Mouse (Mus musculus): ENCODE data around the gene Wdr27. TPM values are rescaled to one million over a fixed set of nuclear protein-coding genes. Genes with fewer than 3 reads are reported as not detected.

The Wdr27 gene
- total RNA-seq, 1 experiment = 2.0 TPM

GRCm38 (mm10) chr17:14824938-14825337 is 118.0 kb downstream of the Wdr27 start:
- H3K4me1 ChIP-seq (ENCODE audit: control insufficient read depth in 2 of 2, insufficient read depth in 2 of 2, low read length in 2 of 2, poor library complexity in 1 of 2) = no peaks in the 10 kb centered on the region
- H3K9ac ChIP-seq (ENCODE audit: insufficient read depth, low read depth, low read length, poor library complexity, severe bottlenecking) = no peak overlapping the region
- H3K4me3 ChIP-seq (ENCODE audit: insufficient read depth in 1 of 2, low read depth in 1 of 2, low read length in 2 of 2, poor library complexity in 1 of 2, severe bottlenecking in 1 of 2) = no peak overlapping the region
- no peak for DNase-seq (ENCODE audit: low read depth, low spot score)
- no peak overlapping the region for H3K27ac ChIP-seq (ENCODE audit: insufficient read depth, low read depth, low read length, poor library complexity, severe bottlenecking)
- TF ChIP-seq ZNF384 (IDR thresholded peaks at IDR 0.05; ENCODE audit: low read depth, low read length) (no peak), ZC3H11A (IDR thresholded peaks at IDR 0.05; ENCODE audit: borderline replicate concordance, low read depth, low read length) (no peak), HCFC1 (IDR thresholded peaks at IDR 0.05; ENCODE audit: borderline replicate concordance, insufficient read depth, low read length) (no peak), CHD2 (IDR thresholded peaks at IDR 0.05; ENCODE audit: low read depth, low read length) (no peak), MAFK (IDR thresholded peaks at IDR 0.05; ENCODE audit: insufficient read depth, low read depth, low read length) (no peak)
- no peaks in the 10 kb centered on the region for H3K9me3 ChIP-seq (ENCODE audit: control insufficient read depth, insufficient read depth, low read depth, low read length)
- H3K36me3 ChIP-seq (ENCODE audit: control insufficient read depth, insufficient read depth, low read length, poor library complexity, severe bottlenecking) = no peaks in the 10 kb centered on the region
- in situ Hi-C loops (cut with MboI; ENCODE audit: low sequenced_read_pairs in 2 of 2, unreplicated experiment in 2 of 2) = no loop called here

- H3K9ac ChIP-seq (ENCODE audit: insufficient read depth, low read depth, low read length, poor library complexity, severe bottlenecking) = no peak overlapping the region
- no peak overlapping the region for H3K4me3 ChIP-seq (ENCODE audit: insufficient read depth in 1 of 2, low read depth in 1 of 2, low read length in 2 of 2, poor library complexity in 1 of 2, severe bottlenecking in 1 of 2)
- peaks cover 4 to 19% of the 10 kb centered on the region in 2 experiments; a peak in 1 of 4 replicates for H3K4me1 ChIP-seq (ENCODE audit: control insufficient read depth in 2 of 2, insufficient read depth in 2 of 2, low read length in 2 of 2, poor library complexity in 1 of 2)
- in situ Hi-C loops (cut with MboI; ENCODE audit: low sequenced_read_pairs in 2 of 2, unreplicated experiment in 2 of 2) = no loop called here
- DNase-seq (ENCODE audit: low read depth, low spot score) = peak; percentile 79
- H3K9me3 ChIP-seq (ENCODE audit: control insufficient read depth, insufficient read depth, low read depth, low read length) = no peaks in the 10 kb centered on the region
- peak overlapping the region; percentile 89 for H3K27ac ChIP-seq (ENCODE audit: insufficient read depth, low read depth, low read length, poor library complexity, severe bottlenecking)
- TF ChIP-seq MAFK (IDR thresholded peaks at IDR 0.05; ENCODE audit: insufficient read depth, low read depth, low read length) (peak; percentile 99), HCFC1 (IDR thresholded peaks at IDR 0.05; ENCODE audit: borderline replicate concordance, insufficient read depth, low read length) (no peak)
- H3K36me3 ChIP-seq (ENCODE audit: control insufficient read depth, insufficient read depth, low read length, poor library complexity, severe bottlenecking) = peaks cover 5% of the 10 kb centered on the region; the same call in 1 of the 2 replicates
These were observed 125.0 kb downstream of the Wdr27 start for GRCm38 (mm10) chr17:14817975-14818374.

GRCm38 (mm10) chr17:14816107-14816506 is 126.9 kb downstream of the Wdr27 start:
- Histone ChIP-seq H3K27ac (ENCODE audit: insufficient read depth, low read depth, low read length, poor library complexity, severe bottlenecking) (no peak overlapping the region), H3K4me3 (ENCODE audit: insufficient read depth in 1 of 2, low read depth in 1 of 2, low read length in 2 of 2, poor library complexity in 1 of 2, severe bottlenecking in 1 of 2) (no peak overlapping the region), H3K4me1 (ENCODE audit: control insufficient read depth in 2 of 2, insufficient read depth in 2 of 2, low read length in 2 of 2, poor library complexity in 1 of 2) (peaks cover 4 to 19% of the 10 kb centered on the region in 2 experiments; a peak in 1 of 4 replicates), H3K9me3 (ENCODE audit: control insufficient read depth, insufficient read depth, low read depth, low read length) (no peaks in the 10 kb centered on the region), H3K9ac (ENCODE audit: insufficient read depth, low read depth, low read length, poor library complexity, severe bottlenecking) (no peak overlapping the region), H3K36me3 (ENCODE audit: control insufficient read depth, insufficient read depth, low read length, poor library complexity, severe bottlenecking) (peaks cover 5% of the 10 kb centered on the region; the same call in 1 of the 2 replicates)
- no peak for DNase-seq (ENCODE audit: low read depth, low spot score)
- TF ChIP-seq CHD2 (IDR thresholded peaks at IDR 0.05; ENCODE audit: low read depth, low read length) (no peak), ZC3H11A (IDR thresholded peaks at IDR 0.05; ENCODE audit: borderline replicate concordance, low read depth, low read length) (no peak), HCFC1 (IDR thresholded peaks at IDR 0.05; ENCODE audit: borderline replicate concordance, insufficient read depth, low read length) (no peak), MAFK (IDR thresholded peaks at IDR 0.05; ENCODE audit: insufficient read depth, low read depth, low read length) (no peak), ZNF384 (IDR thresholded peaks at IDR 0.05; ENCODE audit: low read depth, low read length) (no peak)
- in situ Hi-C loops (cut with MboI; ENCODE audit: low sequenced_read_pairs in 2 of 2, unreplicated experiment in 2 of 2) = no loop called here

- Histone ChIP-seq H3K4me3 (ENCODE audit: insufficient read depth in 1 of 2, low read depth in 1 of 2, low read length in 2 of 2, poor library complexity in 1 of 2, severe bottlenecking in 1 of 2) (no peak overlapping the region), H3K4me1 (ENCODE audit: control insufficient read depth in 2 of 2, insufficient read depth in 2 of 2, low read length in 2 of 2, poor library complexity in 1 of 2) (peaks cover 4 to 19% of the 10 kb centered on the region in 2 experiments; a peak in 1 of 4 replicates), H3K9ac (ENCODE audit: insufficient read depth, low read depth, low read length, poor library complexity, severe bottlenecking) (no peak overlapping the region), H3K27ac (ENCODE audit: insufficient read depth, low read depth, low read length, poor library complexity, severe bottlenecking) (no peak overlapping the region), H3K36me3 (ENCODE audit: control insufficient read depth, insufficient read depth, low read length, poor library complexity, severe bottlenecking) (peaks cover 5% of the 10 kb centered on the region; the same call in 1 of the 2 replicates), H3K9me3 (ENCODE audit: control insufficient read depth, insufficient read depth, low read depth, low read length) (no peaks in the 10 kb centered on the region)
- TF ChIP-seq MAFK (IDR thresholded peaks at IDR 0.05; ENCODE audit: insufficient read depth, low read depth, low read length) = no peak
- no peak for TF ChIP-seq CHD2 (IDR thresholded peaks at IDR 0.05; ENCODE audit: low read depth, low read length)
- TF ChIP-seq ZNF384 (IDR thresholded peaks at IDR 0.05; ENCODE audit: low read depth, low read length) = no peak
- TF ChIP-seq ZC3H11A (IDR thresholded peaks at IDR 0.05; ENCODE audit: borderline replicate concordance, low read depth, low read length) = no peak
- TF ChIP-seq HCFC1 (IDR thresholded peaks at IDR 0.05; ENCODE audit: borderline replicate concordance, insufficient read depth, low read length) = no peak
- no peak for DNase-seq (ENCODE audit: low read depth, low spot score)
- in situ Hi-C loops (cut with MboI; ENCODE audit: low sequenced_read_pairs in 2 of 2, unreplicated experiment in 2 of 2) = no loop called here
These were observed 127.7 kb downstream of the Wdr27 start for GRCm38 (mm10) chr17:14815304-14815703.

GRCm38 (mm10) chr17:14812631-14813030 is 130.3 kb downstream of the Wdr27 start:
- TF ChIP-seq ZNF384 (IDR thresholded peaks at IDR 0.05; ENCODE audit: low read depth, low read length) (no peak), MAFK (IDR thresholded peaks at IDR 0.05; ENCODE audit: insufficient read depth, low read depth, low read length) (no peak), ZC3H11A (IDR thresholded peaks at IDR 0.05; ENCODE audit: borderline replicate concordance, low read depth, low read length) (no peak), CHD2 (IDR thresholded peaks at IDR 0.05; ENCODE audit: low read depth, low read length) (no peak), HCFC1 (IDR thresholded peaks at IDR 0.05; ENCODE audit: borderline replicate concordance, insufficient read depth, low read length) (no peak)
- no peak for DNase-seq (ENCODE audit: low read depth, low spot score)
- no peak overlapping the region for H3K4me3 ChIP-seq (ENCODE audit: insufficient read depth in 1 of 2, low read depth in 1 of 2, low read length in 2 of 2, poor library complexity in 1 of 2, severe bottlenecking in 1 of 2)
- H3K27ac ChIP-seq (ENCODE audit: insufficient read depth, low read depth, low read length, poor library complexity, severe bottlenecking) = no peak overlapping the region
- peaks cover 4 to 16% of the 10 kb centered on the region in 2 experiments; a peak in 1 of 4 replicates for H3K4me1 ChIP-seq (ENCODE audit: control insufficient read depth in 2 of 2, insufficient read depth in 2 of 2, low read length in 2 of 2, poor library complexity in 1 of 2)
- no peaks in the 10 kb centered on the region for H3K36me3 ChIP-seq (ENCODE audit: control insufficient read depth, insufficient read depth, low read length, poor library complexity, severe bottlenecking)
- H3K9me3 ChIP-seq (ENCODE audit: control insufficient read depth, insufficient read depth, low read depth, low read length) = no peaks in the 10 kb centered on the region
- no peak overlapping the region for H3K9ac ChIP-seq (ENCODE audit: insufficient read depth, low read depth, low read length, poor library complexity, severe bottlenecking)
- in situ Hi-C loops (cut with MboI; ENCODE audit: low sequenced_read_pairs in 2 of 2, unreplicated experiment in 2 of 2) = no loop called here

Measured in ES-E14 (cell line).